Mouse (Mus musculus) heart, postnatal 0 days (tissue): Measurements from ENCODE around the gene Parva.

Experiments
- CTCF ChIP-seq: IDR thresholded peaks from 2 replicates; pipeline ENCODE4 v1.5.1; 2016; ENCODE audit warnings: antibody characterized with exemption, control low read depth, low read depth
- EP300 ChIP-seq: IDR thresholded peaks from 2 replicates; pipeline ENCODE4 v1.6.1; 2016; ENCODE audit warnings: antibody characterized with exemption, low read depth

GRCm38 (mm10) chr7:112389611-112390251 is 37.6 kb upstream of the Parva start:
- TF ChIP-seq CTCF (no peak), EP300 (no peak)
